Mouse (Mus musculus): Measurements from ENCODE around the gene Mrgprx2. TPM values are rescaled to one million over a fixed set of nuclear protein-coding genes. Genes with fewer than 3 reads are reported as not detected.
"Not testable (repeated sequence)": the region's sequence is repeated elsewhere in the genome, so short reads cannot be mapped to it uniquely, and the experiment has no call there.

The Mrgprx2 gene
- not detected in 2 replicates for polyA plus RNA-seq (2012; ENCODE audit: insufficient read depth, insufficient read length, missing spikeins)

DNA sequence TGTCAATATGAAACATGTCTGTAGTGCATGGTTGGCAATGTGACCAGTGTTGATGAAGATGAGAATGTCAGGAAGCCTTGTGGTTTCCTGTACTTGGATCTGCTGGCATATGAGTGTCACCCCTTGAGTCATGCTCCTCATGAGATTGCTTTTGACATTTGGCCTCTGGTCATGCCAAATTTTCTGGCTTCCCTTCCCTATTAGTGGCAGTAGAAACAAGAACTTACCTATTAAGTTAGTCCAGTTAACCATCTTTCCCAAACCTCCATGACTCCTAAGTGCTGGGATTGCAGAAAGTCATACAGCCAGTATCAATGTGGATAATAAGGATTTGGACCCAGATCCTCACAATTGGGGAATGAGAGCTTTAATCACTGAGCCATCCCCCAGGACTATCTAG, at the start of gene Mrgprx2:
Gene Mrgprx2, minus strand, starts transcription at position 101 of the 400 bp plus-strand sequence.
- H3K27ac ChIP-seq (replicated peaks; ENCODE audit: low read depth, low read length) = no peak within 1 kb of the TSS
- no peaks in the 10 kb centered on the region for H3K4me1 ChIP-seq (ENCODE audit: control insufficient read depth, insufficient read depth, insufficient read length, low read length)
- H3K4me3 ChIP-seq (ENCODE audit: insufficient read depth, low read depth, low read length) = no peak within 1 kb of the TSS

GRCm38 (mm10) chr7:48456242-48456641, 42.9 kb downstream of the Mrgprx2 start, which contains the start of gene Mrgprb1:
Mrgprb1 (minus strand) TSS chr7:48456342.
- no peak within 1 kb of the TSS for H3K27ac ChIP-seq (replicated peaks; ENCODE audit: low read depth, low read length)
- H3K4me3 ChIP-seq (ENCODE audit: insufficient read depth, low read depth, low read length) = no peak within 1 kb of the TSS
- no peaks in the 10 kb centered on the region for H3K4me1 ChIP-seq (ENCODE audit: control insufficient read depth, insufficient read depth, insufficient read length, low read length)

GRCm38 (mm10) chr7:48436581-48436980, 62.5 kb downstream of the Mrgprx2 start:
- no peak overlapping the region for H3K4me3 ChIP-seq (ENCODE audit: insufficient read depth, low read depth, low read length)
- H3K4me1 ChIP-seq (ENCODE audit: control insufficient read depth, insufficient read depth, insufficient read length, low read length) = no peaks in the 10 kb centered on the region
- no peak overlapping the region for H3K27ac ChIP-seq (replicated peaks; ENCODE audit: low read depth, low read length)

DNA sequence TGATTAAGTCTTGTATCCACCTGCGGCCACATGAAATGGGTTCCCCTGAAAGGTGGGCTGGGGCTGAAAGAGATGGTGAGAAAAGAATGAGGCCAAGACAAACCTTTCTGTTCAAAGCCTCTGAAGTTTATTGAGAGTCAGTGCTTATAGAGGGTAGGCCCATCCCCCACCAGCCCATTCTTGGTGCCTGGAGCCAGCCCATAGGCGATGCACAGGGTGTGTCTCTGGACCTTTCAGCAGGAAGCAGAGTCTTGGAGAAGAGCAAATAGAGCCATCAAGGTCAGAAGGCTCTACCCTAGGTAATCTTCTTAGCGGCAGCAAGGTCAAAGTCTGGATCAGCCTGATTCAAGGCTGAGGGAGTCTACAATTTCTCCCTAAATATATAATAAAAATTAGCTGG, 63.2 kb downstream of the Mrgprx2 start:
- H3K4me1 ChIP-seq (ENCODE audit: control insufficient read depth, insufficient read depth, insufficient read length, low read length); H3K4me3 ChIP-seq (ENCODE audit: insufficient read depth, low read depth, low read length); H3K27ac ChIP-seq (replicated peaks; ENCODE audit: low read depth, low read length): not testable (repeated sequence)

Other genes with a start within 250 kb of the Mrgprx2 start
- not detected in 2 replicates for gene Mrgprb8, start 110.8 kb downstream of the Mrgprx2 start, polyA plus RNA-seq (2012; ENCODE audit: insufficient read depth, insufficient read length, missing spikeins)
- gene Mrgprb1, start 43.0 kb downstream of the Mrgprx2 start, polyA plus RNA-seq (2012; ENCODE audit: insufficient read depth, insufficient read length, missing spikeins) = 1.6 and 1.7 TPM in 2 replicates
- gene Mrgprb2, start 58.8 kb upstream of the Mrgprx2 start, polyA plus RNA-seq (2012; ENCODE audit: insufficient read depth, insufficient read length, missing spikeins) = not detected in 2 replicates
- not detected in 2 replicates for gene Mrgprb3, start 144.5 kb upstream of the Mrgprx2 start, polyA plus RNA-seq (2012; ENCODE audit: insufficient read depth, insufficient read length, missing spikeins)

Measured in brown adipose tissue, adult 24 weeks (tissue).